Mouse (Mus musculus) hindbrain, embryonic 11.5 days (tissue): Measurements from ENCODE around the gene Cdc14b. TPM values are rescaled to one million over a fixed set of nuclear protein-coding genes. Genes with fewer than 3 reads are reported as not detected.

Source experiments
- ATAC-seq: fragments of 200-750 bp; cut with Nextera tagmentation; 2 replicates; pipeline ENCODE4 v1.8.0; 2017; ENCODE audit warnings: mild to moderate bottlenecking, moderate TSS enrichment, moderate library complexity; ENCODE audit not compliant: low FRiP score
- DNase-seq: peaks from one replicate; pipeline ENCODE4 v3.0.0-alpha.2; 2015; ENCODE audit warnings: low spot score
- H3K27ac ChIP-seq: fragments of 300-500 bp; sonication (generic); 2 replicates; pipeline ENCODE4 v1.5.1; 2014; ENCODE audit warnings: mild to moderate bottlenecking, low read depth, low read length
- H3K27me3 ChIP-seq: fragments of 300-500 bp; sonication (generic); 2 replicates; pipeline ENCODE4 v1.6.1; 2014; ENCODE audit warnings: mild to moderate bottlenecking, low read length, moderate library complexity, mixed read lengths; ENCODE audit not compliant: control insufficient read depth, insufficient read depth
- H3K36me3 ChIP-seq: fragments of 300-500 bp; sonication (generic); 2 replicates; pipeline ENCODE4 v1.6.1; 2014; ENCODE audit warnings: mild to moderate bottlenecking, low read length, moderate library complexity, mixed read lengths; ENCODE audit not compliant: control insufficient read depth, insufficient read depth
- H3K4me1 ChIP-seq: fragments of 300-500 bp; sonication (generic); replicated peaks from 2 replicates; pipeline ENCODE4 v1.6.1; 2014; ENCODE audit warnings: low read length, mixed read lengths; ENCODE audit not compliant: control insufficient read depth, insufficient read depth
- H3K4me2 ChIP-seq: fragments of 300-500 bp; sonication (generic); replicated peaks from 2 replicates; pipeline ENCODE4 v1.6.1; 2014; ENCODE audit warnings: mild to moderate bottlenecking, low read depth, low read length
- H3K4me3 ChIP-seq: fragments of 300-500 bp; sonication (generic); 2 replicates; pipeline ENCODE4 v1.5.1; 2014; ENCODE audit warnings: low read depth, low read length
- H3K9ac ChIP-seq: fragments of 300-500 bp; sonication (generic); 2 replicates; pipeline ENCODE4 v1.6.1; 2014; ENCODE audit warnings: low read depth, low read length
- H3K9me3 ChIP-seq: fragments of 300-500 bp; sonication (generic); 2 replicates; pipeline ENCODE4 v1.6.1; 2016; ENCODE audit warnings: low read length; ENCODE audit not compliant: control insufficient read depth
- WGBS: fragments of 180-500 bp; shearing (Covaris S2); extraction: QIAGEN DNeasy Blood & Tissue Kit; methylation state at CpG from one replicate; pipeline ENCODE4 v1.1.7; 2014; 5-methylcytosine and 5-hydroxymethylcytosine counted together
- polyA plus RNA-seq: library from polyadenylated mRNA; unstranded; fragments of >200 nt; fragmentation: Nextera tagmentation; extraction: Ambion mirVana; gene quantifications from 2 replicates; pipeline ENCODE4 v1.2.1, GENCODE M21; 2014

Gene Cdc14b
- polyA plus RNA-seq, 1 experiment from 2014 or later, result 14.9 TPM

DNA sequence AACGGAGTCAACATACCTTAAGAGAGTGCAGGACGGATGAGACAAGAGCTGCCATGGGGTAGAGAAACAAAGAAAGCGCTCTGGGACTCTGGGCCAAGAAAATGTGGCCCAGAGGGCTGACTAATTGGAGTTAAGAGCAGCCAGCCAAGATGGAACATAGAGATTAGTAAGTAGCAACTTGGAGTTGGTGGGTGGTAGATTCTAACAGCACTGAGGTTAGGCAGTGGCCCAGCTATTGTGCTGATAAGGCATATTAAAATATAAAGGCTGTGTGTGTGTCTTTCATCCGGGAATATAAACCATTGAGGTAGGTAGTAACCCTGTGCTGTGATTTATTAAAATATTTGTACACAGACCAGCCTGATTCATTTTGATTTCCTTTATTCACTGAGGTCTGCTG is 11.2 kb upstream of the Cdc14b start:
- H3K4me2 ChIP-seq, result no peak overlapping the region
- H3K27me3 ChIP-seq, result no peaks in the 10 kb centered on the region
- H3K4me1 ChIP-seq, result no peaks in the 10 kb centered on the region
- no peak overlapping the region for H3K4me3 ChIP-seq
- H3K9me3 ChIP-seq, result no peaks in the 10 kb centered on the region
- ATAC-seq (no peak), DNase-seq (no peak)
- WGBS, result 79% methylated on average over 4 of the region's 4 CpGs
- no peak overlapping the region for H3K9ac ChIP-seq
- no peak overlapping the region for H3K27ac ChIP-seq
- no peaks in the 10 kb centered on the region for H3K36me3 ChIP-seq

DNA sequence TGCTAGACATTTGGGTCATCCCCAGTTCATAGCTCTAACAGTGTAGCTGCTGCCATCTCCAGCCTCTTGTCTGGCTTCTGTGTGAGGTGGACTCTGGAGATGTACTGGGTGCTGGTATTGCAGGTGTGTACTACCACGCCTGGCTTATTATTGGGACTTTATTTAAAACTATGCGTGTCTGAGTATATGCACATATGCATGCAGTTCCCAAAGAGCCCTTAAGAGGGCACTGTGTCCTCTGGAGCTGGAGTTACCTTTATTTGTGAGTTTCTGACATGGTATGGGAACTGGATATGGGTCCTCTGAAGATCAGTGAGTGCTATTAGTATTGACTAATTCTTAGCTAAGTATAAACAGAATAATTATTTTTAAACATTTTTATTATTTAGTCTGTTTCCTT is 9.6 kb upstream of the Cdc14b start:
- no peak overlapping the region for H3K9ac ChIP-seq
- H3K27ac ChIP-seq, result no peak overlapping the region
- no peaks in the 10 kb centered on the region for H3K9me3 ChIP-seq
- ATAC-seq (no peak), DNase-seq (no peak)
- no peaks in the 10 kb centered on the region for H3K4me1 ChIP-seq
- no peak overlapping the region for H3K4me2 ChIP-seq
- WGBS, result 95% methylated on average over 2 of the region's 2 CpGs
- H3K4me3 ChIP-seq, result no peak overlapping the region
- no peaks in the 10 kb centered on the region for H3K27me3 ChIP-seq
- no peaks in the 10 kb centered on the region for H3K36me3 ChIP-seq

DNA sequence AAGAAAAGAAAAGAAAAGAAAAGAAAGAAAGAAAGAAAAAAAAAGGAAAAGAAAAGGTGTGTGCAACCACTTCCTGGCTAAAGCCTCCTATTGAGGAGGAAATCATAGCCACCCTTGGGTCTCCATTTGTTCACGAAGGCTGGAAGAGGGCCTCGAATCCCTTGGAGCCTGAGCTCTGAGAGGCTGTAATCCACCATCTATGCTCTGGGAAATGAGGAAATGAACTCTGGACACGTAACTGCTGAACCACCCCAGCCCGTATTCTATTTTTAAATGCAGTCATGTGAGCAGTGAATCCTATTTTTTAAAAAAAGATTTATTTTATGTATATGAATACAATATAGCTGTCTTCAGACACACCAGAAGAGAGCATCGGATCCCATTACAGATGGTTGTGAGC is 5.8 kb upstream of the Cdc14b start:
- Histone ChIP-seq H3K9me3 (no peaks in the 10 kb centered on the region), H3K4me3 (no peak overlapping the region), H3K9ac (no peak overlapping the region), H3K27ac (no peak overlapping the region), H3K4me1 (no peaks in the 10 kb centered on the region), H3K36me3 (no peaks in the 10 kb centered on the region), H3K27me3 (no peaks in the 10 kb centered on the region), H3K4me2 (no peak overlapping the region)
- 93% methylated on average over 5 of the region's 5 CpGs for WGBS
- ATAC-seq (no peak), DNase-seq (no peak)

DNA sequence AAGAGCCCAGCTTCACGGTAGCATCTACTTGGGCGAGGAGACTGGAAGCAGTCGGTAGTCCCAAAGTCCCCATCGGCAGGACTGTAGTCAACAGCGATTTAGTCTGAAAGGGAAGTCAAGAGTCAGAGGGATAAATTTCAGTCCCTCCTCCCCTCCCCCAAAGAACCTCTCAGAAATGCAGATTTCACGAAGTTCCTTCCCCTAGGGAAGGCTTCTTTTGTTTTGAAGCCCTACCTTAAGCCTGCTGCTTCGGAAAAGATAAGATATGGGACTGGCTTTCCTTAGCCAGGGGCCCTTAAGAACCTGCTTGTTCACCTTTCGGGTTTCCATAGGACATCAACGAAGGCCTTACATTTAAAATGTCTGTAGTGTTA is 651 bp upstream of the Cdc14b start:
- DNase-seq, result no peak
- H3K27ac ChIP-seq, result no peak overlapping the region

DNA sequence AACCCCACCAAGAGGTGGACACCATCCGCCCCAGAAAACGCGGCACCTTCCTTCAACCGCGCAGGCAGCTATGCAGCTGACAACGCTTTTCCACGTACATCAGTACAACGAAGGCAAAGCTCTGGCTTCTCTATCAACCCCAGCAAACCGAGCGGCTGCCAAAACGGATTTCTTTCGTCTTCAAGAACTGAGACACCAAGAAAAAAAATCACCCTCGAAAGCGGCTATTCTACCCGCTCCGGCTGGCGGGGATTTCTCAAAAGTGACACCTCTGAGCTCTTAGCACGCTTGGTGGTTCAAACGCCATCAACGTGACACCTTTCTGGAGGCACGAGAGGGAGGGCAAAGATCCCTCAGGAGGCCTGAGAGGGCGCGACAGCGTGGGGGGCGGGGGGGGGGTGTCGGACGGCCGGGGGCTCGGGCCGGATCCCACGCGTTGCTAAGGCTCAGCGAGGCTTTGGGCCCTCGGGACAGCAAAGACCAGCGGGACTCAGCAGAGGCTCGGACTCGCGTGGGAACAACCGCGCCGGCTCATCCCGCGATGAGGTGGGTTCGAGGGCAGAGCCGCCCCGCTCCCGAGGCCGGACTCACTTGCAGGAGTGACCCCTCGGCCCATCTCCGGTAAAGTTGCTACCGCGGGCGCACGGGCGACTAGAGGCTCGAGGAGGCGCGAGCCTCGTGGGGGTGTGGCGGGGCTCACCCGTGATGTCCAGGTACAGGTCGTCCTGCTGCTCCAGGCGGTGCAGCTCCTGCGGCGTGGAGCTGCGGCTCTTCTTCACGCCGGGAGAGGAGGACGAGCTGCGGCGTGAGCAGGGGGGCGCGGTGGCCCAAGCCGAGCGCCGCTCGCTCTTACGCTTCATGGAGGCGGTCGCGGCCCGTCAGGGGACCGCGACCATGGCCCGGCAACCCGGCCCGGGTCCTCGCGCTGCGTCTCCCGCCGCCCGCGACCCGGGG is 922 bp downstream of the Cdc14b start:
- peak overlapping the region; percentile 59 for H3K9ac ChIP-seq
- WGBS, result under 1% methylated on average over 77 of the region's 95 CpGs
- H3K9me3 ChIP-seq, result no peaks in the 10 kb centered on the region
- ATAC-seq, result peak; percentile 86
- peaks cover 7% of the 10 kb centered on the region for H3K27me3 ChIP-seq
- H3K4me2 ChIP-seq, result peak overlapping the region; percentile 99
- peak; percentile 61 for DNase-seq
- H3K4me3 ChIP-seq, result peak overlapping the region; percentile 72
- H3K4me1 ChIP-seq, result no peaks in the 10 kb centered on the region
- no peaks in the 10 kb centered on the region for H3K36me3 ChIP-seq
- H3K27ac ChIP-seq, result no peak overlapping the region

More for the DNA sequence above, 651 bp upstream of the Cdc14b start:
- Histone ChIP-seq H3K4me2 (peak overlapping the region; percentile 99), H3K9me3 (no peaks in the 10 kb centered on the region), H3K4me3 (peak overlapping the region; percentile 72), H3K27me3 (peaks cover 7% of the 10 kb centered on the region), H3K4me1 (no peaks in the 10 kb centered on the region), H3K9ac (no peak overlapping the region), H3K36me3 (no peaks in the 10 kb centered on the region)
- ATAC-seq, result no peak
- 14% methylated on average over 9 of the region's 9 CpGs for WGBS

DNA sequence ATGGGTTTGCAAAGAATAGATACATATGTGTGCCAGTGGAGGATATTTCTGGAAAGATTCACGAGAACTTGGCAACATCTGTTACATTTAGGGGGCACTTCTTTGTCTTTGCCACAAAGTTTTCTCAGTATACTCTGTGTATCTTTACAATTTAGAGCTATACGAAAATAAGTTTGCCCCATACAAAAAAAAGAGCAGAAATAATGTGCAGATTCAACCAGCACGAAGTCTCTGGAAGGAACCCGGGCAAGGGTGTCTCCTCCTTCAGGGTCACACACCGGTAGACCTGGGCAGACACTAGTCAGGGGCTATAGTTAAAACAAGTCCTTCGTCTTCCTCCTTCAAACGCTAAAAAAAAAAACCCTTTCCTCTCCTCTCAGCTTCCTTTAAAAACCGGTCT is 1.7 kb downstream of the Cdc14b start:
- no peak overlapping the region for H3K27ac ChIP-seq
- no peaks in the 10 kb centered on the region for H3K9me3 ChIP-seq
- DNase-seq, result no peak
- ATAC-seq, result no peak
- no peaks in the 10 kb centered on the region for H3K4me1 ChIP-seq
- H3K9ac ChIP-seq, result no peak overlapping the region
- H3K4me2 ChIP-seq, result no peak overlapping the region
- peak overlapping the region; percentile 72 for H3K4me3 ChIP-seq
- WGBS, result 48% methylated on average over 8 of the region's 8 CpGs
- peaks cover 7% of the 10 kb centered on the region for H3K27me3 ChIP-seq
- no peaks in the 10 kb centered on the region for H3K36me3 ChIP-seq

DNA sequence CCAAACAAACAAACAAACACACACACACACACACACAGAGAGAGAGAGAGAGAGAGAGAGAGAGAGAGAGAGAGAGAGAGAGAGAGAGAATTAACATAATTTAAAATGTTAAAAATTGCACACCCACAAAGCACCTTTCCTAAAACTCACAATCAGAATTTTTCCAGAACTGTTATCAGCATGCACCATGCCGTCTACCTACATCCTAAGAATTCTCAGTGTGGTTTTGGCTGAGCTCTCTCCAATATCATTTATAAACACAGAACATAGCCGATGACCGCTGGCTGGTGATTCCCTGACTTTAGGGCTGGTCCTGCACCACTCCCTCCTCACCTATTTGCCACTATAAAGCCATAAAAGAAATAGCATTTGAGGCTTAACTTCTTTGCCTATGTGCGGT is 6.7 kb downstream of the Cdc14b start:
- Histone ChIP-seq H3K27me3 (0 out of 2 replicates have a peak, but pooled peaks cover 2% of the 10 kb centered on the region), H3K9me3 (no peaks in the 10 kb centered on the region), H3K9ac (no peak overlapping the region), H3K4me2 (no peak overlapping the region), H3K36me3 (no peaks in the 10 kb centered on the region), H3K27ac (no peak overlapping the region), H3K4me1 (no peaks in the 10 kb centered on the region), H3K4me3 (no peak overlapping the region)
- no peak for ATAC-seq
- DNase-seq, result no peak
- 80% methylated on average over 4 of the region's 4 CpGs for WGBS

DNA sequence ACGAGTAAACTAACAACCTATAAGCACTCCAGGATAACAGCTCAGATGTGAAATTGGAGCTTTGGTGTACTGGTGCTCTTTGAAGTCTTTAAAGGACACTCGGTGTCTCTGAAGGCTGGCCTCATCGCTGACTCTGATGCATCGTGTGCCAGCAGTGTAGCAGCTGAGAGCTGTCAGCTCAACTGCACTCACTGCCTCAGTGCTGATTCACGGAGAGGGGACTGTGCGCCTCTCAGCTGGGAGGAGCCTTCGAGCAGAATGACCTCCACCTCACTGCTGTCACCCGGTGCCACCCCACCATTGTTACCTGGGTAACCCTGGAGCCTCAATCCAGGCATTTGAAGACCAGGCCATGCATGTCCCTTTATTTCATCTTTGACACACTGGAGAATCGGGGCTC is 7.9 kb downstream of the Cdc14b start:
- ATAC-seq, result no peak; the same call in 1 of the 2 replicates
- no peak overlapping the region for H3K27ac ChIP-seq
- no peaks in the 10 kb centered on the region for H3K36me3 ChIP-seq

DNA sequence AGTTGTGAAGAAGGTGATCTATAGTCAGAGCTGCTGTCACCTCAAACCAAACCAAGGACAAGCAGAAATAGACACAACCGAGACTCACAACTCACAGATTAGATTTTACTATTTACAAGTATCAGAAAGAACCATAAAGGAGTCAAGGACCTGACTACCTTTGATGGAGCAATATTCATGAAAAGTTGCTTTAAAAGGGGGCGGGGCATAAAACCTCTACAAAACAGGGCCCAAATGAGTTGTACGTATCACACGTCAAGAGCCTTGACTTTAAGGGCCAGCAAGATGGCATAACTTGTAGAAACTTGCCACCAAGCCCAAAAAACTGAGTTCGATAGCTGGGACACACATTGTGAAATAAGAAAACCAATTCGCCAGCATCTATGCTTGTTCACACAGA is 10.5 kb downstream of the Cdc14b start:
- no peak for DNase-seq
- no peak for ATAC-seq
- no peaks in the 10 kb centered on the region for H3K27me3 ChIP-seq
- no peaks in the 10 kb centered on the region for H3K36me3 ChIP-seq
- no peak overlapping the region for H3K9ac ChIP-seq
- no peak overlapping the region for H3K4me3 ChIP-seq
- no peaks in the 10 kb centered on the region for H3K4me1 ChIP-seq
- H3K4me2 ChIP-seq, result no peak overlapping the region
- 95% methylated on average over 6 of the region's 6 CpGs for WGBS
- H3K27ac ChIP-seq, result no peak overlapping the region
- H3K9me3 ChIP-seq, result no peaks in the 10 kb centered on the region

More for the DNA sequence above, 7.9 kb downstream of the Cdc14b start:
- Histone ChIP-seq H3K9me3 (no peaks in the 10 kb centered on the region), H3K4me1 (no peaks in the 10 kb centered on the region), H3K4me2 (no peak overlapping the region), H3K9ac (no peak overlapping the region), H3K27me3 (no peaks in the 10 kb centered on the region), H3K4me3 (no peak overlapping the region)
- DNase-seq, result no peak
- WGBS, result 24% methylated on average over 9 of the region's 9 CpGs
